Mouse (Mus musculus): ENCODE data around the gene Eipr1.

- TF ChIP-seq POLR2A (IDR thresholded peaks at IDR 0.05; ENCODE audit: insufficient read depth, low read depth, low read length) (no peak), CTCF (IDR thresholded peaks at IDR 0.05) (no peak), EP300 (IDR thresholded peaks at IDR 0.05; ENCODE audit: insufficient read depth, low read depth, low read length) (no peak)
These were observed 84.1 kb downstream of the Eipr1 start for GRCm38 (mm10) chr12:28835683-28836082.

Data from heart, adult 2 months (tissue).